Mouse (Mus musculus) B cell, adult 2 months (primary cell): ENCODE data around the gene Ccdc184.

ENCODE experiments used
- DNase-seq, 2 experiments: peaks; one replicate each; pipeline ENCODE4 v3.0.0; 2022

Ccdc184 gene

DNA sequence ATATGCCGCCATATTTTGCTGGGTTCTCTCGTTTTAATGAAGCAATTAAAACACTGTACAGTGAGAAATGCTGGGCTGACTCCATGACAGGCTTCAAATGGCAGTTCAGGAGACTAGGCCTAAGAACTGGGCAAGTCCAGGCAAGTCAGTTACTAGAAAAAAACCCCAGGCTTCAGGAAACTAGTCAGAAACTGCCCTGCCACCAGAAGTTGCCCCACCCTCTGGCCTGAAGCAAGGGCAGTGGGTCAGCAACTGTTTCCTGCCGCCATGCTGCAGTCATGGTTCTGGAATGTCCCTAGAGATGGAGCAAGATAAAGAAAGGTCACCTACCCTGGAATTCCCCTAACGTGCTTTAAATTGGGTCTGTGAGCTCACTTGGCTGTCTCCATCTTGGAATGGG, 11.0 kb upstream of the Ccdc184 start:
- no peak for DNase-seq

DNA sequence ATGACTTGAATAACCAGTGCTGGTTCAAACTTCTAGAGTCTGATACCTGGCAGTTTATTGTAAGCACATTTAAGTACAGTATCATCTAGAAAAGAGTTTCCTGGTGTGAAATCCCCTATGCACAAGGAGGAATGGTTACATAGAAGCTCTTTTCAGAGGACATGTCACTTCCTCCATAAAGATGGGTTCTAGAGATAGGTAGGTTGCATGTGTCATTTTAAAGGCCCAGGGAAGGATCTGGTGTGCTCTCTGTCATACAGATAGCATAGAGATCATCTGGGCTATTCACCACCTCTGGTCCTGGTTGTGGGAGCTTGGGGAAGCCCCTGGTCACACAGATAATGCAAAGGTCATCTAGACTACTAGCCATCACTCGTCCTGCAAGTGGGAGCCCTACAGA, 9.7 kb upstream of the Ccdc184 start:
- DNase-seq = no peak

DNA sequence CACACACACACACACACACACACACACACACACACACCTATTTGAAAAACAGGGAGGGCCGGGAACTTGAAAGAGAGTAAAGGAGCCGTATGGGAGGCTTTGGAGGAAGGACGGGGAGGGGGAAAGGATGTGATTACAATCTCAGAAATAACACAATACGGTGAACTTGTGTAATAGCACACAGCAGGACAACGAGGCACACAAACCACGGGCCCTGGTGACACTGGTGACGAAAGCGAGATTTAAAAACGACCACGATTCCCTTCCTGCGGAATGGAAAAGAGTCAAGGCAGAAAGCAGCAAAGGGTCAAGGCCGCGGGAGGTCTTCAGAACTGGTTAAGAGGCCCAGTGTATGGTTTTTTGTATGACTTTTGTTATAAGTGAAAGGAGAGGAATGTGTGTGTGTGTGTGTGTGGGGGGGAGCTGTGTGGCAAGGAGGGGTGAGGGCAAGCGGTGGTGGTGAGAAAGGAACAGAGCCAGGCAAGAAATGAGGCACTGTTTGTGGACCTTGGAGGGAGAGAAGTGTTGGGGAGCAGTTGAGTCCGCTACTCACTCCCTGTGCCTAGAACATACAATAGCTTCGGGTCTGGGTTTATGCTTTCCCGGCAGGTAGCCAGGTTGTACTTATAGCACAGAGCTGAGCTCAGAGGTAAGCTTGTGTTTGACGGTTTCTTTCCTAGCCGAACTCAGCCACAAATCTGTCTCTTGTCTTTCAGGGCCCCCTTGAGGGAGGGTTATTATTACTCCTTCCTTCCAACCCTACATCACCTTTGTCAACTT, 5.7 kb upstream of the Ccdc184 start:
- DNase-seq = no peak

DNA sequence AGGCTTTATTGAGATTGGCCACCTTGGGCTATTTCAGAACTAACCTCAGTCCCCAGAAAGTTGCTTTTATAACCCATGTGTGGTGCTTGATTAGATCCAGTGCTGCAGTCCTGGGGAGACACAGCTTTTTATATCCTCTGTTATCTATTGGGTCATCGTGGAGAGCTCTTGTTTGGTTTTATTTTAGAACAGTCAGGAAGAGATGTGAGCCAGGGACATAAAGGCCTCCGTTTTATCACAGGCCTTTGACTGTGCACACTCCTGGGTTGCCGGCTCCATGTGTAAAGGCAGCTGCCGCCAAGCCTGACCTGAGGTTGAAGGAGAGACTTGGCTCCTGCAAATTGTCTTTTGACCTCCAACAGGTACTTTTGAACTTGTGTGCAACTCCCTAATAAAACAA, 4.4 kb upstream of the Ccdc184 start:
- no peak for DNase-seq

DNA sequence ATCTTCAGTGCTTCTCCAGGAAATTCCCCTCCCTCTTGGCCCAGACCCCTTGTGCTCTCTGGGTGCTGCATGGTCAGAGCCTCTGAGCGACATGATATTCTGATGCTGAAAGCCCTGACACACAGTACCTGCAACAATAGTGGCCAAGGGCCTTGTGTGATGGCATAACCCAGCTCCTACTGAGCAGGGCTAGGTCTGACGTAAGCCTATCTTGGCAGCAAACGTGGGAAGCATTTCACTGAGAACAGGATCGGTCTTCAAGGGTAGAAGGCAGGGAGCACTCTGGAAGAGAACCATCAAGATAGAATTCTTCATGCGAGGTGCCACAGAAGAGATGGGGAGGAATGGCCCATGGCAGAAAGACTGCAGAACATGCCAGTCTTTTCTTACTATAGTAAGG, 1.4 kb upstream of the Ccdc184 start, which contains the start of gene Asb8:
Gene Asb8 (minus strand): TSS at position 101 of the 400 bp plus-strand sequence.
- DNase-seq = no peak

DNA sequence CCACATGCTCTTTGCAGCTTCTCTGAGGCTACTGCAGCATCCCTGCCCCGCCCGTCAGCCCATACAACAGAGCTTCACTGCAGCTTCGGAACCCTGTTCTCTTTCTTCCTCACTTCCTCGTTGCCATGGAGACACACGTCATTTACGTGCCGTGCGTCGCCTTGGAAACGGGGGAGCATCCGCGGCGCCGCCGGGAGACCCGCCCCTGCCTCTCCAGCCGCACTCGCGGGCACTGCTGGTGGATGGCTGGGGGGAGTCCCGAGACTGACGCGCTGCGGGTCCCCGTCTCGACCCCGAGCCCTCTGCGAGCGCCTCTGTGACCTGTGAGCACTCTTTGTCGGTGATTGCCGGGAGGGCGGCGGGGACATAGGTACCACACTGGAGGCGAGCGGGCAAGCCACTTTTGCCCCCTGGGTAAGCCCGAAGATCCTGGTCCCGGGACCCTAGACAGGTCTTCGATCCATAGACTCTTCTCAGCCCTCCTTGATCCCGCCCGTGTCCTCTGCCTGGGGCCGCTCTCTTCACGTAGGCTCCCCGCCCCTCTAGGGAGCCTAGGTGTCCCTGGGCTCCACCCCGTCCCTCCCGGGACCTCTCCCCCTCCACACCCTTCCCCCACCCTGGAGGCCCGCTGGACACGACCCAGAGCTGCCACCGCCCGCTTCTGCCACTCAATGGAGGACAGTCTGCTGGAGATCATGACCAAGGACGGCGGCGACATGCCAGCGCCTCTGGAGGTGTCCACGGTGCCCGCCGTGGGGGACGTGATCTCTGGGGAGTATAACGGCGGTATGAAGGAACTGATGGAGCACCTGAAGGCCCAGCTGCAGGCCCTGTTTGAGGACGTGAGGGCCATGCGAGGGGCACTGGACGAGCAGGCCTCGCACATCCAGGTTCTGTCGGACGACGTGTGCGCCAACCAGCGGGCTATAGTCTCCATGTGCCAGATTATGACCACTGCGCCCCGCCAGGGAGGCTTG, 975 bp downstream of the Ccdc184 start:
- DNase-seq = peak; percentile 78 to 80

DNA sequence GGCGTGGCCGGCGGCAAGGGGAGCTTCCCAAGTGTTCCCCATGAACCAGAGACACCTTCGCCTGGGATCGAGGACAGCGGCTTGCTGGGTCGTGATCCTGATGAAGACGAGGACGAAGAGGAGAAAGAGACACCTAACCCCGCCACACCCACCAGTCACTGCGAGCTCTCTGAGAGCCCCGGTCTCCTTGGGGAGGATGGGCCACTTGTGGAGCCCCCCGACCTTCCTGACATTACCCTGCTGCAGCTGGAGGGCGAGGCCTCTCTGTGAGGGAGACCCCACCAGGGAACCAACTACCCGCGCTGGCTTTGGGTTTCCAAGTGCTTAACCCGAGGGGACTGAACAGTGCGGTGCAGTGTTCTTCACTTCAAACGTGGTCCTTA, 1.7 kb downstream of the Ccdc184 start:
- no peak for DNase-seq

DNA sequence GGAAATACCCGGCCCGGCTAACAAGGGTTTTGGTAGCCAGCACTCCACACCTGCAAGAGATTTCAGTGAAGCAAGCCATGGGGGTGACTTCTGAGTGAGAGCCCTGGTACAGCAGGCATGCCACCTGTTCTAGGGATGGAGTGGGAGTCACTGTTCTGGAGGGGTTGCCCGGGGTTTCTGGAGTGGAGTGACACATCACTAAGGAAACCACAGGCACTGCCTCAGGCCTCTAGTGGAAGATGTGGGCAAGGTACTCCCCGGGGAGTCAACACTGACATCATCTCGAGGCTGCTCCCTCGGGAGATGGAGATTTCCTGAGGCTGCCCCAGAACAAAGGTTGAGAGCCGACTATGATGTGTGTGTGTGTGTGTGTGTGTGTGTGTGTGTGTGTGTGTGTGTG, 3.4 kb downstream of the Ccdc184 start:
- peak; percentile 59 to 66 for DNase-seq

DNA sequence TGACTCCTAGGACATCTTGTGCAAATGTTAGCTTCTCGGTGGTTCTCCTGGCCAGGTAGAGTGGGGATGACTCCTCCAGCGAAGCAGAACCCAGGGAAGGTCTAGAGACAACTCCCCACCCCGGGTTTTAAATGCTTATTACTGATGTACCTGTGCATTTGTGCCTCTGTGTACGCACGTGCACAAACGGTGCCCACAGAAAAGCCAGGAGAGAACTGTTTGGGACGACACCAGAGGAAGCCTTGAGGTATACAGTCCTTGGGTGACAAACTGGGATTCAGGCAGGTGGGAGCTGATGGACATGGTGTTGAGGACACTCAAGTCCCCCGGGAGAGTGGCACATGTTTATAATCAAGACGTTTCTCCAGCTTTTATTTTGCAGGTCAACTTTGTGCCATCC, 4.0 kb downstream of the Ccdc184 start:
- DNase-seq = no peak

DNA sequence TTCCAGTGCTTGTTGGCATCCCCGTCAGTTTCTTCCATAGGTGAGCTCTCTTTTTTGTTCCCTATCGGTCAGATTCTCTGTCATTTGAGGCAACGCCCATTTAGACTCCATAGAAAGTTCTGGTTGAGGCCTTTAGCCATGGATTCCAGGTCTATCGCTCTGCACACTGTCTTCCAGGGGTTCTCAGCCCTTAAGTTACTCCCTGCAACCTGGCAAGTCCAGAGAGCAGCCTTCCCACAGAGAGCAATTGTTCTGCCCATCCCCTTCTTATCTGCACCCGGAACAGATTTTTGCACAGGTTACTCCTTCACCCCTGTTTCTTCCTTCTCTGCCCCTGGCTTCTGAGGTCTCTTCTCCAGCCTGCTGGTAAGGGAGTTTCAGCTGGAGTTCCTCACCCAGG, 5.2 kb downstream of the Ccdc184 start:
- DNase-seq = no peak

DNA sequence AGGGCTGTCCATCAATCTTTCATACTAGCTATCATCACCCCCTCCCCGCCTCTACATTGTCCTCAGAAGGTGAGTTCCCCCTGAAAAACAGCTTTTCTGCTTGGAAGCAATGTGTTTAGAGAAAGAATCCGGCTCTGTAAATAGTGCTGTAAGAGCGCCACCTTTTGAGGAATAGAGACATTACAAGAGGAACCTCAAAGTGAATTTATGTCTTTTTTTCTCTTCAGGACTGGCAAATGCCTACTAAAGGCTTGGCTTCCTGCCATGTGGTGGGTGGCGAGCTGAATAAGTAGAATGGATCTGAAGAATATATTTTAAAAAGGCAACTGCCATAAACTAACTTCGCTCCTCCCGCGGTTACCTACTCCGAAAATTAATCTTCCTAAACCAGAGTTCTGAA, 6.9 kb downstream of the Ccdc184 start:
- DNase-seq = peak; percentile 34 to 38

DNA sequence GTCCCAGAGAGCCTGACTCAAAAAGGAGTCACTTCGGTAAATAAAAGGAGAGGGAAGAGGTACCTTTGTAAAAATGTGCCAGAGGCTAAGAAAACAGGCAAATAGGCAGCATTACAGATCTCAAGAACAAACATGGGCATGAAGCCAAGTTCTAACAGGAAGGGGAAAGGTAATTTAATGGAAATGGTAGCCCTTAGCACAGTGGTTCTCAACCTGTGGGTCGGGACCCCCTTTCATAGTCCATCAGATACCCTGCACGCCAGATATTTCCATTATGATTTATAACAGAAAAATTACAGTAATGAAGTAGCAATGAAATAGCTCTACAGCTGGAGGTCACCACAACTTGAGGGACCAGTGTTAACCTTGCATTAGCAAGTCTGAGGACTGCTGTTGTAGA, 10.4 kb downstream of the Ccdc184 start:
- DNase-seq = no peak

DNA sequence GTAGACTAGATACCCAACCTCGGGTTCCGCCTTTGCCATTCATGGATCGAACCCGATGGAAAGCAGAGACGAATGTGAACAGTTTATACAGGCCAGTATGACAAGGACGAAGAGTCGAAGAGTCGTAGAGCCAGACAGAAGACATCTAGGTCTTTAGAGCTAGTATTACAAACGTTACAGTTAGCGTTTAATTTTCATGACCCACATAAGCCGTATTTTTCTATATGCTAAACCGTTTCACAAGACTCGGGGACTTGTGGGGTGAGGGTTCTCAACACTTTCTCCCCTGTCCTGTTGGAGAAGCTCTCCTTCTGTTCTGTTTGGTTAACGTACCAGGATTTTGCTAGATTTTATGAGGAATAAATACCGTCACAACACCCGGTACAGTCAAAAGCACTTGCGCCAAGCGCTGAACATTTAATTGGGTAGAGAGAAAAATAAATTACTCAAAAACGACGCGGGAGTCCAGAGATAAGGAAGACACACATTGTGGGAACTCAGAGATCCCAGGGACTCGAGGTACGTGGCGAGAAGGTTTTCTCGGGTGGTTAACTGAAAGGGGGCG, 13.7 kb downstream of the Ccdc184 start:
- DNase-seq = no peak

DNA sequence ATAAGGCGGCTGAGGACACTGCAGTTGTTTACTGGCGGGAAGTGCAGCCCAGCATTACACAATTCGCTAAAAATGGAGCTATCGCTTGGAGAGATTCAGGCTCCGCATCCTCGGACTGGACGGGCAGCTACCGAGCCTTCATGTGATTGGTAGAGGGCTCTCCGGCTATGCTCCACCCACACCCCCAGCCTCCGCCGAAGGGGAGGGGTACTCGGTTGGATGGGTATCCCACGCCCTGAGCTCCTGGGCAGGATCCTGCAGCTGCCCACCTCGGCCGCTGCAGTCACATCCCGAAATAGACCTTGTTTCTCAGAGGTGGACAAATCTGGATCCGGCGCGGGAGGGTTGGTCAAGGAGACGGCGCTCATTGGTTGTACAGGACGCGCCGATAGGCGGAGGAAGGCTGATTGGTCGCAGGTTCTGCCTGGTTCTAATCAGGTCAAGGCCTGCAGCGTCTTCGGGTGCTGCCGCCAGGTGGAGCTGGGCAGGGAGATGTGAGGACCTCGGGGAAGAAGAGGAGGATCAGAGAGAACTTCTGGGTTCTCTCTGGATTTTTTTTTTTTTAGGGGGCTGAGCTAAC, 14.3 kb downstream of the Ccdc184 start:
- peak; percentile 78 to 80 for DNase-seq

DNA sequence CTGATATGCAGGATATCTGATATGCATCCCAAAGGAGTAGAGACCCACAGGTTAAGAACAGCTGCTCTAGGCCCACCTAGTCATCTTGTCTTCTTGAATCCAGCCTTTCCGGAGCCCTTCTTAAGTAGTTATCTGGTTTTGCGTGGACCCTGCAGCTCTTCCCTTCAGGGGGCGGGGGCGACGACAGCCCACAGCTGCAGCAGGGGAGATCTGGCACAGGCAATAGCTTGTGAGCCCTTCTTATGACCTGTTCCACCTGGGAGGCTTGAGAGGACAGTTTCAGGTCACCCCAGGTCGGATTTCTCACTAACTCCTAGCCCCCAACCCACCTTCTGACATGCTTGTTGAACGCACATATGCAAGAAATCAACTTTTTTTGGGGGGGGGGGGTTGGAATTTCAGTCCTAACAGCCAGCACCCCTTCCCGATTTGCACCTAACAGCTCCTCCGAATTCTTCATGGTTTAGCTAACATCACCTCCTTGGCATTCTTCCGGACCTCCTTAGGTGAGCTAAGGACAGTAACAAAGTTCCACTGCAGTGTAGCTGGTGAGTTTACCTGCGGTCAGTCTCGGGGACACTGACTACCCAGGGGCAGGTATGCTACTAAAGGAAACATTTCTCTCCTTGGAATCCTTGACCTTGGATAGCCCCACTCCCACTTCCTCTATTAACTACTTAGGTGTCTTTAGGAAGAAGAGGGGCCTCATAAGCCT, 15.1 kb downstream of the Ccdc184 start:
- DNase-seq = no peak

DNA sequence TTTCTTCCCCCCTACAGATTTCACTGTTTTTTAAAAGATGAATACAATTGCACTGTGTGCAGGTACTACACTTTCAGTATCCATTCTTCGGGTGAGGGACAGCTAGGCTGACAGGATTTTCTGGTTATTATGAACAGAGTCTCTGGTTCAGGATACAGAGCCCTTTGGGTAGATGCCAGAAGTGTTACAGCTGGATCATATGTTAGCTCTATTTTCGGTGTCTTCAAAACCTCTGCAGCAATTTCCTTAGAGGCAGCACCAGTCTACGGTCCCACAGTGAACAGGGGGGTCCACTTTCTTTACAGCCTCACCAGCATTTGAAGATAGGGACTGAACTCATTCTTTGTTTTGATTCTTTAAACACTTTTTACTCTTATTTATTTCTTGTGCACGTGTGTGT, 17.5 kb downstream of the Ccdc184 start:
- DNase-seq = no peak

DNA sequence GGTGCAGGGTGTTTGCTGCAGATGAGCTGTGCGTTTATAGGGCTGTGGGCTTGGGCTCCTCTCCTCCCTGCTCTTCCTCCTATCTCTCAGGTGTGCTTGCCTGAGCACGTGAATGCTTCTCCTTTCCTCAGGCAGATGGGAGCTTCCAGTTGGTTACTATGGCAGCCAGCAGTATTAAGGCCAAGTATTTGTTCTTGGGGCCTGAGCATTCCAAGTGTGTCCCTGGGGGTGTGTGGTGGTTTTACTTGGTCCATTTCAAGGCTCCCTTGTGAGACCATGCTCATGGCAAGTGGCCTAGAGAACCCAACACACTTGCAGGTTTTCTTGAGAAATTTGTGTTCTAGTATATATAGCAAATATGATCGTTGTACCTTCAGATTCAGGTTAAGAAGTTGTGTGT, 28.5 kb downstream of the Ccdc184 start, which contains the start of gene Olfr288:
Gene Olfr288 (minus strand): TSS at position 101 of the 400 bp plus-strand sequence.
- no peak for DNase-seq

DNA sequence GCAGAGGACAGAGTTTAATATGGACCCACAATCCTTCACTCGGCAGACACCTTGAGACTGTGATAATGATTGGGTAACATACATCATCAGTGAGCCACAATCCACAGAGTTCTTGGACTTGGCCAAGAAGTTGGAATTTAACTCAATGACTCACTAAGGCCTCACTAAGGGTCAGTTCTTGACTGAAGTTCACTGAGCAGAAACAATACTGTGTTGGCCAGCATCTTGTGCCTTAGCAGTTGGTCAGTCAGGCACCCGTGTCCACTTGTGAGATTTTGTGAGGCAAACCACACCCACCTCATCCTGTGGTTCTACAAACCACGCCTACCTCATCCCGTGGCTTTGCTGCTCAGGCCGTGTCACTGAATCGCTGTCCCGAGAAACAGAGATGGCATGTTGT, 42.7 kb downstream of the Ccdc184 start:
- no peak for DNase-seq

DNA sequence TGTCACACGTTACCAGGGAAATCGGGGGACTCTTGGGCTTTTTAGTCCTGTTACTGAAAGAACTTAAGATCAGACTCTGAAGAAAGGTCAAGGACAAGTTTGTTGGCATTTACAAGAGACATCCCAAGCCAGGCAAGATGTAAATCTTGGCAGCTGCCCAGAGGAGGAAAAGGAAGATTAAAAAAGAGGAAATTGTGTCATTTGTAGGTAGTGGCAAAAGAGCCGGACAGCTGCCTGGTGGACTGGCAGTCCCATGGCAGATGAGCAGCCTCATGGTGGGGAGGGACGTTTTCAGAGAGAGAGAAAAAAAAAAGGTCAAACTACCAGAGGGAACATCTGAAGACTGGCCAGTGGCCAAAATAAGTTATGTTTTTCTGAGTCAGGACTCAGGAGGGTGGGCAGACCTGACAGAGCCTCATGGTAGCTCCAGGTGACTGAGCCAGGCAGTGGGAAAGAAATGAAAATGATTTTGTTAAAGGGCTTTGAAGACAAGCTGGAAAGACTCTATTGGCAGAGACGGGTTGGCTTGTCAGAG, 46.4 kb downstream of the Ccdc184 start:
- no peak for DNase-seq

DNA sequence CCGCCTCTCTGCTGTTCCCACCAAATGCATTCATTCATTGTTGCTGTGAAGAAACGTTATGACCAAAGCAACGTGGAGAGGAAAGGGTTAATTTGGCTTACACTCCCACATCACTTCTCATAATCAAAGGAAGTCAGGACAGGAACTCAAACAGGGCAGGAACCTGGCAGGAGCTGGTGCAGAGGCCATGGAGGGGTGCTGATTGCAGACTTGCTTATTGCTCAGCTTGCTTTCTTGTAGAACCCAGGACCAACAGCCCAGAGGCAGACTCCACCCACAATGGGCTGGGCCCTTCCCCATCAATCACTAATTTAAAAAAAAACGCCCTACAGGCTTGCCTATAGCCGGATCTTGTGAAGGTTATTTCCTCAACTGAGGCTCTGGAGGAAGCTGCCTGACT, 47.2 kb downstream of the Ccdc184 start:
- DNase-seq = no peak
